Comparison of ENCODE assay signal across 21 mouse cellular contexts in the genomic region with DNA sequence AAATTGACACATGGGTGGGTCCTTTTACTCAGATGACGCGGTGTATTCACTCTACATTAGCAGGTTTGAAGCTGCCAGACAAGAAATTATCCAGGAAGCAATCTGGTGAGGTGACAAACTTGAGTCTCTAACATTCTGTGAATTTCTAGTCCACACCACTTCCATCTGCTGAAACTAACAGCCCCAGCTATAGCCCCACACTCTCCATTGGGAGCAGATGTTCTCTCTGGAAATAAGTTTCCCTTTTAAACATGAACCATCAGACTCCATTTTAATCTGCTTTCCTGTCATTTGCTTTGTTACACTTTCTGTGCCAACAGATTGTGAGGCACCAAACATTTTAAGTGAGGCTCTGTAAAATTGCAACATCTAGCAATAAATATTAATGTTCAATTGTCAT.
"Had no signal": no experiment of that assay in that cellular context is flagged by ENCODE, and none has a peak within 500 bp of the region (broad histone marks: within the 10 kb centered on the region; RNA-seq: fewer than 3 reads in every experiment).

No protein-coding gene starts in this region.

- H3K27ac ChIP-seq: limb, embryonic 10.5 days; limb, embryonic 13.5 days; liver, embryonic 12.5 days; liver, embryonic 15.5 days; stomach, embryonic 15.5 days had no signal

- DNase-seq: kidney, adult 18-20 months; kidney, adult 9 months; kidney, postnatal 14 days; kidney, postnatal 4 days; layer of hippocampus, postnatal 36 days; liver; lung, adult 2 months; lung, postnatal 14 days; lung, postnatal 4 days; midbrain, embryonic 14.5 days; right cerebral cortex, postnatal 14 days; spleen, adult 18-20 months; thymus, adult 18-20 months; thymus, postnatal 14 days; thymus, postnatal 4 days had no signal

- ATAC-seq: liver, embryonic 12.5 days had no signal

- H3K9me3 ChIP-seq: limb, embryonic 10.5 days; limb, embryonic 13.5 days; liver, embryonic 12.5 days; liver, embryonic 15.5 days; stomach, embryonic 15.5 days had no signal

- H3K9ac ChIP-seq: limb, embryonic 13.5 days; liver, embryonic 12.5 days; liver, embryonic 15.5 days; stomach, embryonic 15.5 days had no signal

- H3K36me3 ChIP-seq: limb, embryonic 10.5 days; limb, embryonic 13.5 days; liver, embryonic 12.5 days; liver, embryonic 15.5 days; stomach, embryonic 15.5 days had no signal

- H3K4me1 ChIP-seq: limb, embryonic 10.5 days; limb, embryonic 13.5 days; liver, embryonic 12.5 days; liver, embryonic 15.5 days; stomach, embryonic 15.5 days had no signal

- H3K27me3 ChIP-seq: limb, embryonic 13.5 days; liver, embryonic 12.5 days; liver, embryonic 15.5 days; stomach, embryonic 15.5 days had no signal

- H3K4me2 ChIP-seq: limb, embryonic 13.5 days; liver, embryonic 12.5 days; liver, embryonic 15.5 days; midbrain, embryonic 11.5 days; stomach, embryonic 15.5 days had no signal

- H3K4me3 ChIP-seq: limb, embryonic 10.5 days; limb, embryonic 13.5 days; liver, embryonic 12.5 days; liver, embryonic 15.5 days; stomach, embryonic 15.5 days had no signal
